Mouse (Mus musculus): ENCODE measurements around the gene Dnase2b. TPM values are rescaled to one million over a fixed set of nuclear protein-coding genes. Genes with fewer than 3 reads are reported as not detected.

Gene Dnase2b
- total and polyA plus RNA-seq, 2 experiments from 2014 or later = not detected

- Histone ChIP-seq H3K9me3 (replicated peaks; ENCODE audit: control insufficient read depth, low read length) (no peaks in the 10 kb centered on the region), H3K4me2 (ENCODE audit: low read depth, low read length) (no peak overlapping the region), H3K4me1 (ENCODE audit: control insufficient read depth, insufficient read depth) (peaks cover 6% of the 10 kb centered on the region), H3K4me3 (ENCODE audit: low read depth, low read length) (no peak overlapping the region), H3K27me3 (ENCODE audit: control insufficient read depth, insufficient read depth, low read length) (no peaks in the 10 kb centered on the region), H3K27ac (ENCODE audit: low read depth) (no peak overlapping the region), H3K9ac (replicated peaks; ENCODE audit: low read depth, low read length) (no peak overlapping the region), H3K36me3 (replicated peaks; ENCODE audit: control insufficient read depth, insufficient read depth, low read length) (no peaks in the 10 kb centered on the region)
- no peak for ATAC-seq (ENCODE audit: insufficient read depth, low read depth)
- 54% methylated on average over 9 of the region's 9 CpGs for WGBS
- DNase-seq (ENCODE audit: low spot score) = no peak
- TF ChIP-seq EP300 (IDR thresholded peaks at IDR 0.05; ENCODE audit: low read depth) (no peak), CTCF (IDR thresholded peaks at IDR 0.05; ENCODE audit: low read depth) (no peak)
Measured at GRCm38 (mm10) chr3:146604647-146605046, 10.7 kb downstream of the Dnase2b start.

DNA sequence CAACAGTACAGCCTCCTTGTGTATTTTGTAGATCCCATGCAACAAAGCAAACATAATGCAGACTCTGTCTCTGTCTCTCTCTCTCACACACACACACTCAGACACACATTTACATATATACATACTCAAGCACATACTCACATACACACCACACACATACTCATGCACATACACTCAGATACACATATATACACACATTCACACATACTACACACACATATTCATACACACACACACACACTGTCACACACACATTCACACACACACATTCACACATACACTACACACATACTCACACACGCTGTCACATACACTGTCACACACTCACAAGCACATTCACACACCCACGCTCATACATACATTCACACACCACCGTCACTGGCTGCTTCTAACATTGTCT lies 12.9 kb downstream of the Dnase2b start:
- Histone ChIP-seq H3K27ac (ENCODE audit: low read depth) (no peak overlapping the region), H3K9me3 (replicated peaks; ENCODE audit: control insufficient read depth, low read length) (no peaks in the 10 kb centered on the region), H3K27me3 (ENCODE audit: control insufficient read depth, insufficient read depth, low read length) (no peaks in the 10 kb centered on the region), H3K4me1 (ENCODE audit: control insufficient read depth, insufficient read depth) (peaks cover 6% of the 10 kb centered on the region), H3K4me3 (ENCODE audit: low read depth, low read length) (no peak overlapping the region), H3K9ac (replicated peaks; ENCODE audit: low read depth, low read length) (no peak overlapping the region), H3K36me3 (replicated peaks; ENCODE audit: control insufficient read depth, insufficient read depth, low read length) (no peaks in the 10 kb centered on the region), H3K4me2 (ENCODE audit: low read depth, low read length) (no peak overlapping the region)
- 83% methylated on average over 3 of the region's 3 CpGs for WGBS
- ATAC-seq (ENCODE audit: insufficient read depth, low read depth) (no peak), DNase-seq (ENCODE audit: low spot score) (no peak)
- TF ChIP-seq CTCF (IDR thresholded peaks at IDR 0.05; ENCODE audit: low read depth) (no peak), EP300 (IDR thresholded peaks at IDR 0.05; ENCODE audit: low read depth) (no peak)

- H3K27ac ChIP-seq (ENCODE audit: low read depth) = no peak overlapping the region
Measured at GRCm38 (mm10) chr3:146601205-146601604, 14.2 kb downstream of the Dnase2b start.

DNA sequence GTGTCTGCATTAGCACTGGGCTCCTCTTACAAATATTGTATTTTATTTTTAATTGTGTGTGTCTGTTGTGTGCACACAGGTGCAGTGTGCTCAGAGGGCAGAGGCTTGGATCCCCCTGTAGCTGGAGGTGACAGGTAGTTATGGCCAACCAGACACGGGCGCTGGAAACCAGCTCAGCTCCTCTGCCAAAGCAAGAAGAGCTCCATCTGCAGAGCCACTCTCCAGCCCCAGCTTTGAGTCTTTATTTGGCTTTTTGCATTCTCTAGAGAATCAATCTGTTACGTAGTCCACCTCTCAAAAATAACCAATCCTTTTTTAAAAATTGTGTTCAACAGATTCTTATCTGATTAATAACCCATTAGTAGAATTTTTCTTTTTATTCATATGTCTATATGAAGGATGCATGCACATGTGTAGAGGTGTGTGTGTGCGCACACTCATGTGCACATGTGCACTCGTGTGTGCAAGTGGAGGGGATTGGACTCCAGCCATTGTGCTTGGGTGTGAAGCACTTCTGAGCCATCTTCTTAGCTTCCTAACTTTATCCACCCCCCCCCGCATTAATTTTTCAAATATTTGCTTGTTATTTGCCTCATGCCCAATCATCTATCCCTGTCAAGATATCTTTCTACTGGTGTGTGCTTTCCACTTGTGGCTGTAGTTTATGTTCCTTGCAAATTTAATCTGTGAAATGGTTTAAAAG lies 16.0 kb downstream of the Dnase2b start:
- Histone ChIP-seq H3K27me3 (ENCODE audit: control insufficient read depth, insufficient read depth, low read length) (no peaks in the 10 kb centered on the region), H3K4me1 (ENCODE audit: control insufficient read depth, insufficient read depth) (peaks cover 6% of the 10 kb centered on the region), H3K27ac (ENCODE audit: low read depth) (no peak overlapping the region), H3K9ac (replicated peaks; ENCODE audit: low read depth, low read length) (no peak overlapping the region), H3K4me3 (ENCODE audit: low read depth, low read length) (no peak overlapping the region), H3K9me3 (replicated peaks; ENCODE audit: control insufficient read depth, low read length) (no peaks in the 10 kb centered on the region), H3K4me2 (ENCODE audit: low read depth, low read length) (no peak overlapping the region), H3K36me3 (replicated peaks; ENCODE audit: control insufficient read depth, insufficient read depth, low read length) (no peaks in the 10 kb centered on the region)
- WGBS = 87% methylated on average over 6 of the region's 6 CpGs
- TF ChIP-seq EP300 (IDR thresholded peaks at IDR 0.05; ENCODE audit: low read depth) = no peak
- TF ChIP-seq CTCF (IDR thresholded peaks at IDR 0.05; ENCODE audit: low read depth) = no peak
- ATAC-seq (ENCODE audit: insufficient read depth, low read depth) (no peak), DNase-seq (ENCODE audit: low spot score) (no peak)

More at GRCm38 (mm10) chr3:146601205-146601604, 14.2 kb downstream of the Dnase2b start:
- Histone ChIP-seq H3K9ac (replicated peaks; ENCODE audit: low read depth, low read length) (no peak overlapping the region), H3K36me3 (replicated peaks; ENCODE audit: control insufficient read depth, insufficient read depth, low read length) (no peaks in the 10 kb centered on the region), H3K9me3 (replicated peaks; ENCODE audit: control insufficient read depth, low read length) (no peaks in the 10 kb centered on the region), H3K4me2 (ENCODE audit: low read depth, low read length) (no peak overlapping the region), H3K4me1 (ENCODE audit: control insufficient read depth, insufficient read depth) (peaks cover 6% of the 10 kb centered on the region), H3K4me3 (ENCODE audit: low read depth, low read length) (no peak overlapping the region), H3K27me3 (ENCODE audit: control insufficient read depth, insufficient read depth, low read length) (no peaks in the 10 kb centered on the region)
- TF ChIP-seq EP300 (IDR thresholded peaks at IDR 0.05; ENCODE audit: low read depth) (no peak), CTCF (IDR thresholded peaks at IDR 0.05; ENCODE audit: low read depth) (no peak)
- 33% methylated on average over 2 of the region's 2 CpGs for WGBS
- ATAC-seq (ENCODE audit: insufficient read depth, low read depth) = no peak
- no peak for DNase-seq (ENCODE audit: low spot score)

- Histone ChIP-seq H3K4me3 (ENCODE audit: low read depth, low read length) (no peak overlapping the region), H3K4me2 (ENCODE audit: low read depth, low read length) (no peak overlapping the region), H3K4me1 (ENCODE audit: control insufficient read depth, insufficient read depth) (peaks cover 6% of the 10 kb centered on the region), H3K27ac (ENCODE audit: low read depth) (no peak overlapping the region), H3K9me3 (replicated peaks; ENCODE audit: control insufficient read depth, low read length) (no peaks in the 10 kb centered on the region), H3K36me3 (replicated peaks; ENCODE audit: control insufficient read depth, insufficient read depth, low read length) (no peaks in the 10 kb centered on the region), H3K27me3 (ENCODE audit: control insufficient read depth, insufficient read depth, low read length) (no peaks in the 10 kb centered on the region), H3K9ac (replicated peaks; ENCODE audit: low read depth, low read length) (no peak overlapping the region)
- TF ChIP-seq EP300 (IDR thresholded peaks at IDR 0.05; ENCODE audit: low read depth) = no peak
- TF ChIP-seq CTCF (IDR thresholded peaks at IDR 0.05; ENCODE audit: low read depth) = no peak
- DNase-seq (ENCODE audit: low spot score) (no peak), ATAC-seq (ENCODE audit: insufficient read depth, low read depth) (no peak)
- 72% methylated on average over 6 of the region's 6 CpGs for WGBS
Measured at GRCm38 (mm10) chr3:146598411-146598810, 17.0 kb downstream of the Dnase2b start.

DNA sequence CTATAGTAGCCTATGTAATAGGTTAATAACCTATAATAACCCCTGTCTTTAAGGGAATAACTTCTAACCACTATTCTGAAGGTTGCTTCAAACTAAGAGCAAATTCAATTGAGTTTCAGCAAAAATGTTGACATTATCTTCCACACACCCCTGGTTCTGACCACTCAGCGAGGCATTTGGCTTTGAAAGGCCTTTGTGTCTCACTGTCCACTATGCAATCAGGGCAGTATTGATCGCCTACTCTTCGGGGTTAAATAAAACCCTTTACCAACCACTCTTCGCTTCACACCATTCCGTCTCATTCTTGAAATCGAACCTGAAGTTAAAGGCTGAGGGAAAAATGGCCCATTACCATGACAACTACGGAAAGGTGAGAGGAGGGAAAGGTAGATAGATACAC lies 18.5 kb downstream of the Dnase2b start:
- TF ChIP-seq EP300 (IDR thresholded peaks at IDR 0.05; ENCODE audit: low read depth) = no peak
- no peak for TF ChIP-seq CTCF (IDR thresholded peaks at IDR 0.05; ENCODE audit: low read depth)
- 88% methylated on average over 7 of the region's 7 CpGs for WGBS
- Histone ChIP-seq H3K9me3 (replicated peaks; ENCODE audit: control insufficient read depth, low read length) (no peaks in the 10 kb centered on the region), H3K4me3 (ENCODE audit: low read depth, low read length) (no peak overlapping the region), H3K4me1 (ENCODE audit: control insufficient read depth, insufficient read depth) (peaks cover 6% of the 10 kb centered on the region), H3K27me3 (ENCODE audit: control insufficient read depth, insufficient read depth, low read length) (no peaks in the 10 kb centered on the region), H3K4me2 (ENCODE audit: low read depth, low read length) (no peak overlapping the region), H3K36me3 (replicated peaks; ENCODE audit: control insufficient read depth, insufficient read depth, low read length) (no peaks in the 10 kb centered on the region), H3K27ac (ENCODE audit: low read depth) (no peak overlapping the region), H3K9ac (replicated peaks; ENCODE audit: low read depth, low read length) (no peak overlapping the region)
- DNase-seq (ENCODE audit: low spot score) (no peak), ATAC-seq (ENCODE audit: insufficient read depth, low read depth) (no peak)

Data from heart, postnatal 0 days (tissue).